Mouse (Mus musculus): Measurements from ENCODE around the gene Urad. TPM values are rescaled to one million over a fixed set of nuclear protein-coding genes. Genes with fewer than 3 reads are reported as not detected.

Gene Urad
- polyA plus RNA-seq, 1 experiment from 2014 or later = not detected

GRCm38 (mm10) chr5:147315432-147316075, 6.7 kb downstream of the Urad start:
- Histone ChIP-seq H3K9ac (replicated peaks; ENCODE audit: low read length) (no peak overlapping the region), H3K27ac (replicated peaks; ENCODE audit: low read depth, low read length) (no peak overlapping the region), H3K9me3 (ENCODE audit: control insufficient read depth, low read length) (no peaks in the 10 kb centered on the region), H3K27me3 (ENCODE audit: control insufficient read depth, insufficient read depth, low read length) (peaks cover 91% of the 10 kb centered on the region), H3K4me1 (ENCODE audit: control insufficient read depth, insufficient read depth, low read length) (no peaks in the 10 kb centered on the region), H3K4me2 (ENCODE audit: low read length) (no peak overlapping the region), H3K4me3 (replicated peaks; ENCODE audit: low read depth, low read length) (no peak overlapping the region), H3K36me3 (ENCODE audit: control insufficient read depth, insufficient read depth, low read length) (no peaks in the 10 kb centered on the region)
- ATAC-seq (ENCODE audit: low FRiP score, low TSS enrichment) (no peak), DNase-seq (no peak)
- under 1% methylated on average over 25 of the region's 25 CpGs for whole genome bisulfite sequencing

- Histone ChIP-seq H3K27me3 (ENCODE audit: control insufficient read depth, insufficient read depth, low read length) (peaks cover 92% of the 10 kb centered on the region), H3K36me3 (ENCODE audit: control insufficient read depth, insufficient read depth, low read length) (no peaks in the 10 kb centered on the region), H3K9ac (replicated peaks; ENCODE audit: low read length) (no peak overlapping the region), H3K4me2 (ENCODE audit: low read length) (no peak overlapping the region), H3K27ac (replicated peaks; ENCODE audit: low read depth, low read length) (no peak overlapping the region), H3K4me3 (replicated peaks; ENCODE audit: low read depth, low read length) (no peak overlapping the region), H3K4me1 (ENCODE audit: control insufficient read depth, insufficient read depth, low read length) (no peaks in the 10 kb centered on the region), H3K9me3 (ENCODE audit: control insufficient read depth, low read length) (no peaks in the 10 kb centered on the region)
- DNase-seq (no peak), ATAC-seq (ENCODE audit: low FRiP score, low TSS enrichment) (no peak)
- 2% methylated on average over 39 of the region's 39 CpGs for WGBS
Measured at GRCm38 (mm10) chr5:147314646-147315431, 7.4 kb downstream of the Urad start.

DNA sequence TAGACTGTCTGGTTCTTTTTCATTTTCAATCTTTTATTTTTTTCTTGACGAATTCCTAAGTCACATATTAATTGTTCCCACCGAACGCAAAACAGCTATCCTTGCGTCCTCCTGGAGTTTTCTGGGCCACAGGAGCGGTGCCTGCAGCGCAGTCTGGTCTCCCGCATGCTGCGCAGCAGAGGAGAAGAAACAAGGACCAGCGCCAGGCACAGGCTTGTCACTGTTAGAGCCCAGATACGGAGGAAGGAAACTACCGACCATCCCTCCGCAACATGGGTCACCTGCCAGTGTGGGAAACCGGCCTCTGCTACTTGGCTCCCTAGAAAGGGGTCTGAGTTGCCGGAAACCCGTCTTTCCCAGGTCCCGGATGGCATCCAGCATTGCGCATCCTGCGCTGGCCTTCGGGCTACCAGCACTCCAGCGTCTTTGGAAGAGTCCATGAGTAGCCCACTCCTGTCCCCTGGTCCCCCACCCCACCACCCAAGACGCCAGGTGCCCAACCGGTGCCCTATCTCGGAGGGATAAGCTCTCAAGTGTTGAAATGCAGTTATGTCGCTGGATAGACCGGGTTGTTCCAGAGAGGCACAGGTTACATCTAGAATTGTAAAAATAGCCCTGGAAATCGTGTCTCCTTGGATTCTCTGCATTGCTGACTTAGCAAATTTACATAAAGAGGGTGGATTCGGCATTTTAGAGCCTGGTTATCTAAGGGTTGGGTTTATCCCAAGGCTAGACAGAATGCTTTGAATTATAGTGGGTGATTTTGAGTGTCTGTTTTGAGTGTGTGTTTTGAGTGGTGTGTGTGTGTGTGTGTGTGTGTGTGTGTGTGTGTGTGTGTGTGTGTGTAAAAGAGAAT, 9.2 kb downstream of the Urad start:
- Histone ChIP-seq H3K9ac (replicated peaks; ENCODE audit: low read length) (no peak overlapping the region), H3K9me3 (ENCODE audit: control insufficient read depth, low read length) (no peaks in the 10 kb centered on the region), H3K36me3 (ENCODE audit: control insufficient read depth, insufficient read depth, low read length) (no peaks in the 10 kb centered on the region), H3K4me2 (ENCODE audit: low read length) (no peak overlapping the region), H3K4me3 (replicated peaks; ENCODE audit: low read depth, low read length) (no peak overlapping the region), H3K27me3 (ENCODE audit: control insufficient read depth, insufficient read depth, low read length) (peaks cover 98% of the 10 kb centered on the region), H3K27ac (replicated peaks; ENCODE audit: low read depth, low read length) (no peak overlapping the region), H3K4me1 (ENCODE audit: control insufficient read depth, insufficient read depth, low read length) (no peaks in the 10 kb centered on the region)
- WGBS = 1% methylated on average over 27 of the region's 27 CpGs
- DNase-seq (no peak), ATAC-seq (ENCODE audit: low FRiP score, low TSS enrichment) (no peak)

- no peaks in the 10 kb centered on the region for H3K36me3 ChIP-seq (ENCODE audit: control insufficient read depth, insufficient read depth, low read length)
- H3K4me2 ChIP-seq (ENCODE audit: low read length) = no peak overlapping the region
- ATAC-seq (ENCODE audit: low FRiP score, low TSS enrichment) (no peak), DNase-seq (no peak)
- no peak overlapping the region for H3K9ac ChIP-seq (replicated peaks; ENCODE audit: low read length)
- 0 out of 2 replicates have a peak, but pooled peaks cover 2% of the 10 kb centered on the region for H3K4me1 ChIP-seq (ENCODE audit: control insufficient read depth, insufficient read depth, low read length)
- WGBS = 0% methylated on average over 2 of the region's 2 CpGs
- H3K27ac ChIP-seq (replicated peaks; ENCODE audit: low read depth, low read length) = no peak overlapping the region
- H3K9me3 ChIP-seq (ENCODE audit: control insufficient read depth, low read length) = no peaks in the 10 kb centered on the region
- H3K27me3 ChIP-seq (ENCODE audit: control insufficient read depth, insufficient read depth, low read length) = peaks cover 98% of the 10 kb centered on the region
- H3K4me3 ChIP-seq (replicated peaks; ENCODE audit: low read depth, low read length) = no peak overlapping the region
Measured at GRCm38 (mm10) chr5:147309786-147310185, 12.5 kb downstream of the Urad start.

DNA sequence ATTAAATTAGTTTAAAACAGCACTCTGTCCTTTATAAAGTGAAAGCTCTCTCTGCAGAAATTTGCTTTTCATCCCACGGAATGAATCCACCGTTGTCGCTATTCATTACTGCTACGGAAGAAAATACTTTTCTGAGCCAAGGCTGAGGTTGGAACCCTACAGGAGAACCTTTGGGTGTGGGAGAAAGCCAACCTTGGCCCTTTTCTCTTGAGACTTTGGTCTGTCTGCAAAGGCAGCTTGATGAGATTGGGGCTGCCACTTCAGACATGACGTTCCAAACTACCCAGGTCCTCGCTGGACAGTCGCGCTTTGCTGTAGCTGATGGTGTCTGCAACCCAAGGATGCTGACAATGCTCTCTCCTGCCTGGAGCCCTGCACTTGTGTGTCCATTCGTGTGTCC, 13.8 kb downstream of the Urad start:
- Histone ChIP-seq H3K36me3 (ENCODE audit: control insufficient read depth, insufficient read depth, low read length) (no peaks in the 10 kb centered on the region), H3K4me3 (replicated peaks; ENCODE audit: low read depth, low read length) (no peak overlapping the region), H3K27ac (replicated peaks; ENCODE audit: low read depth, low read length) (no peak overlapping the region), H3K4me2 (ENCODE audit: low read length) (no peak overlapping the region), H3K9me3 (ENCODE audit: control insufficient read depth, low read length) (no peaks in the 10 kb centered on the region), H3K4me1 (ENCODE audit: control insufficient read depth, insufficient read depth, low read length) (0 out of 2 replicates have a peak, but pooled peaks cover 2% of the 10 kb centered on the region), H3K9ac (replicated peaks; ENCODE audit: low read length) (no peak overlapping the region), H3K27me3 (ENCODE audit: control insufficient read depth, insufficient read depth, low read length) (peaks cover 97% of the 10 kb centered on the region)
- WGBS = 4% methylated on average over 9 of the region's 9 CpGs
- ATAC-seq (ENCODE audit: low FRiP score, low TSS enrichment) (no peak), DNase-seq (no peak)

DNA sequence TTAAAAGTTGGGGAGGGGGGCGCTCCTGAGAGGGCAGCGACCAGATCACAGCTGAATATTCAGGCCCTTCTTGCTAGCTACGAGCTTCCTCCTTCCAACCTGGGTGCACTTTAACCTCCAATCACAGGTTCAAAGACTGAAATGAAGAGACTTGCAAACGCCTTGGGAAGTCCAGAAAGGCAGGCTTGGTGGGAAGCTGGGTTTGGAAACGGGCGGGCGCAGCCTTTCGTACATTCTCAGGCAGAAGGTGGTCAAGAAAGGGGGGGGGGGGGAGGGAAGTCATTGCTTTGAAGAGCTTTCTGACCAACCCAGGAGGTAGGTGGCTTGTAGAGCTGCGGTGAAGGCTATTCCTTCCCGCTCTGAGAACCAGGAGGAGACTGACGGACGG, 14.8 kb downstream of the Urad start:
- Histone ChIP-seq H3K4me1 (ENCODE audit: control insufficient read depth, insufficient read depth, low read length) (0 out of 2 replicates have a peak, but pooled peaks cover 2% of the 10 kb centered on the region), H3K4me2 (ENCODE audit: low read length) (no peak overlapping the region), H3K36me3 (ENCODE audit: control insufficient read depth, insufficient read depth, low read length) (no peaks in the 10 kb centered on the region), H3K4me3 (replicated peaks; ENCODE audit: low read depth, low read length) (no peak overlapping the region), H3K9me3 (ENCODE audit: control insufficient read depth, low read length) (no peaks in the 10 kb centered on the region), H3K27ac (replicated peaks; ENCODE audit: low read depth, low read length) (no peak overlapping the region), H3K9ac (replicated peaks; ENCODE audit: low read length) (no peak overlapping the region), H3K27me3 (ENCODE audit: control insufficient read depth, insufficient read depth, low read length) (peaks cover 99% of the 10 kb centered on the region)
- WGBS = under 1% methylated on average over 12 of the region's 12 CpGs
- DNase-seq (no peak), ATAC-seq (ENCODE audit: low FRiP score, low TSS enrichment) (no peak)

DNA sequence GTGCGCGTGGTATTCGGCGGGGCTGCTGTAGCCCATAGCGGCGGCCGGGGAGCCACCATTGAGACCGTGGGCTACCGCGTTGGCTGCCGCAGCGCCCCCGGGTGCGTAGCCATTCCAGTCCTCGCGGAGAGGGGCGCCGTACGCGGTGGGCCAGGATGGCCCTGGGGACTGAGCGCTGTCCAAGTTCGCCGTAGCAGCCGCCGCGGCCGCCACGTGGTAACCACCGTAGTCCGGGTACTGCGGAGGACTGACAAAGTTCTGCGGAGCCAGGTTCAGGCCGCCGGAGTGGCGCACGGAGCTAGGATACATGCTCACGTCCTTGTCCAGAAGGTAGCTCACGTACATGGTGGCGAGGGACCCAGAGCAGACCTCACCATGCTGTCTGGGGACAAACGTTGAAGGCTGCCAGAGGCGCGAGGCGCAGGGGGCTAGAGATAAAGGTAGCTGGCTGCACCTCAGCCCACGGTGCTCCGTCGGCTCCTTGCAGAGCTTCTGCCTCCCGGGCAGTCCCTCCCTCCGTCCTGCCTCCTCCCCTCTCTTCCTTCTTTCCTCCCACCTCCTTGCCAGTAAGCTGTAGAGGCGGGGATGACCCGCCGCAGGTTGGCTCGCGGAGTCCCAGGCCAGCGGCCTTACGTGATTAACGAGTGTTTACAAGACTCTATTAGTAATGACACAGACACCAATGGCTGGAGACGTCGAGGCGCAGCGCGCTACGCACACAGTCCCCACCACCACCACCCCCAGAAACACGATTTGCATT, 15.4 kb downstream of the Urad start, which contains the start of gene Cdx2:
Gene Cdx2 (minus strand): TSS at position 633 of the 760 bp plus-strand sequence.
- Histone ChIP-seq H3K4me2 (ENCODE audit: low read length) (no peak within 1 kb of the TSS), H3K9me3 (ENCODE audit: control insufficient read depth, low read length) (no peaks in the 10 kb centered on the region), H3K4me3 (replicated peaks; ENCODE audit: low read depth, low read length) (no peak within 1 kb of the TSS), H3K9ac (replicated peaks; ENCODE audit: low read length) (no peak within 1 kb of the TSS), H3K4me1 (ENCODE audit: control insufficient read depth, insufficient read depth, low read length) (0 out of 2 replicates have a peak, but pooled peaks cover 2% of the 10 kb centered on the region), H3K27me3 (ENCODE audit: control insufficient read depth, insufficient read depth, low read length) (peaks cover 99% of the 10 kb centered on the region), H3K27ac (replicated peaks; ENCODE audit: low read depth, low read length) (no peak within 1 kb of the TSS), H3K36me3 (ENCODE audit: control insufficient read depth, insufficient read depth, low read length) (no peaks in the 10 kb centered on the region)
- ATAC-seq (ENCODE audit: low FRiP score, low TSS enrichment) (no peak), DNase-seq (no peak)
- under 1% methylated on average over 60 of the region's 63 CpGs for WGBS

Measured in midbrain, embryonic 14.5 days (tissue).